Mouse (Mus musculus): ENCODE measurements around the gene Rsf1. TPM values are rescaled to one million over a fixed set of nuclear protein-coding genes. Genes with fewer than 3 reads are reported as not detected.

Rsf1 gene
- polyA plus RNA-seq (2014; fragmentation: Illumina TruSeq; extraction: RNeasy Lipid Tissue Mini Kit (QIAGEN cat#74804); ENCODE audit: low replicate concordance): 17.9 TPM

DNA sequence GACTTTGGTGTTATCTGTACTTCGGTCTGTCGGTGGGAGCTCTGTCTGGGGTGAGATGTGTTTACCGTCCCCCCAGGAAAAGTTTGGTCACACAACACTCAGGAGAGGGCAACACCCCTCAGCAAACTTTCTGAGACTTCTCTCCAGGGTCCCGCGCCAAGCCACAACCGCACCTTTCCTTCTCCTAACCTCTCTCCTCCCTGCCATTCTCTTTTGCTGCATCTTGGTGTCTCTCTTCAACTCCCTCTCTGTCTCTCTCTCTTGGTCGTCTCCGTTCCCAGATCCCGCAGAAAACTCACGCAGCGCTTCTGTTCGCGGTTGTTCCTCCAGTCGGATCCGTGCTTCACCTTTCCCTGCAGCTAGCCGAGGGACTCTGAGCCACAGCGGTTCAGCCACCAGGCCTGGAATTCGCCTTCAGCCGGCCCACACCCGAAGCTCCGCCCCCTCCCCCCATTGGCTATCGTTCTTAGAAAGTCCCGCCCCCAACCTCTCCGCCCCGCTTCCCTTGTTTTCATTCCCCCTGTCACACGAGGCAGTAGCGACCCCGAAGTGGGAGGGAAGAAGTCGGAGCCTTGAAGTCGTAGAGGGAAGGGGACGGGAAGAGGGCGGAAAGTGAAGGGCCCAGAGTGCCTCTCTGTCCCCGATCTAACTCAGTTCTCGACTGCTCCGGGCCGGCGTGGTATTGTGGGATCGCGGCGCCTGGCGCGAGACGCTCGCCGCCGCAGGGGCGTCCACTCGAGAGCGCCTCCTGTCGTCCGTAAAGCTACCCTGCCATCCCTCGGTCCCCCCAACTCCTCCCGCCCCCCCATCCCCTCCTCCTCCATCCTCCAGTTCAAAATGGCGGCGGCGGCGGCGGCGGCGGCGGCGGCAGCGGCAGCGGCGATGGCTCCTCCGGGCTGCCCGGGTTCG lies at the start of gene Rsf1, which contains the start of gene Aamdc:
Rsf1 (plus strand) TSS at position 823 of the 909 bp plus-strand sequence.
Aamdc (minus strand) TSS at position 431 of the 909 bp plus-strand sequence.

GRCm38 (mm10) chr7:97696506-97697254 lies 117.0 kb downstream of the Rsf1 start, which contains the start of gene Clns1a:
Gene Clns1a, plus strand, starts transcription at chr7:97696634.

DNA sequence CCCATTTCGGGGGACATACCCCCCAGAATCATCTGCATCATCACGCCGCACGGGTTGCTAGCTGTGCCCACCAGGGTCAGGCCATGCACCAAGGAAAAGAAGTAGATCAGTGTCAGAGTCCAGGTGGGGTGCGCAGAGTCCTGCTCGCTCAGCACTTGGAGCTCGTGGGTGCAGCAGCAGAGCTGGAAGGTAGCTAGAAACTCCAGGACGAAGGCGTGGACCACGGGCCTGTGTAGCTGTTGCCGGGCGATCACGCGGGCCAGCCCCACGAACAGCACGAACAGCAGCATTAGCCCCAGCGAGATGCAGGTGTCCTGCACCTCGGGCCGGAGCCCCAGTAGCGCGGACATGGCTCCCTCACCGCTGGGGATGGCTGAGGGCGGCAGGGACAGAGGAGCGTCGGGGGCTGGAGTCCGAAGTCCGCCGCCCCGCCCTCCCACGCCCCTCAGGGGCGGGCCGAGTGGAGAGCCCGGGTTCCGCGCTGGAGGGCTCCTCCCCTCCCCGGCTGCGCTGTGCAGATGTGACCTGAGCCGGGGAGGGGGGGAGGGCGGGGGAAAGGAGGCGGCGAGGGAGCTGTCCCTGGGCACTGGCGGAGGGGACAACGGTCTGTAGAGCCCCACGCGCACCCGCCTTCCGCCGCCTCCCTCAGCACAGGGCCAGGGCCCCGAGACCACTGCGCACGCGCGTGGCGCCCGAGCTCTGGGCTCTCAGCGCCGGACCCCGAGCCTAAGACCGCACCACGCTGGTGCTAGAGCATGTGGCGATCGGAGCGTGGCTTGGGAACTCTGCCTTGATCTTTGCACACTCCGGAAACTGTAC lies 158.2 kb downstream of the Rsf1 start, which contains the start of gene Aqp11:
Aqp11 (minus strand) TSS at position 652 of the 819 bp plus-strand sequence.

Other genes with a start within 250 kb of the Rsf1 start
- 0.63 TPM for gene Usp35, start 247.9 kb upstream of the Rsf1 start, polyA plus RNA-seq (2014; fragmentation: Illumina TruSeq; extraction: RNeasy Lipid Tissue Mini Kit (QIAGEN cat#74804); ENCODE audit: low replicate concordance)
- gene Kctd21, start 247.6 kb upstream of the Rsf1 start, polyA plus RNA-seq (2014; fragmentation: Illumina TruSeq; extraction: RNeasy Lipid Tissue Mini Kit (QIAGEN cat#74804); ENCODE audit: low replicate concordance): 4.9 TPM
- gene Alg8, start 208.3 kb upstream of the Rsf1 start, polyA plus RNA-seq (2014; fragmentation: Illumina TruSeq; extraction: RNeasy Lipid Tissue Mini Kit (QIAGEN cat#74804); ENCODE audit: low replicate concordance): 15.3 TPM
- 266 TPM for gene Ndufc2, start 179.9 kb upstream of the Rsf1 start, polyA plus RNA-seq (2014; fragmentation: Illumina TruSeq; extraction: RNeasy Lipid Tissue Mini Kit (QIAGEN cat#74804); ENCODE audit: low replicate concordance)
- 3.5 TPM for gene Thrsp, start 162.2 kb upstream of the Rsf1 start, polyA plus RNA-seq (2014; fragmentation: Illumina TruSeq; extraction: RNeasy Lipid Tissue Mini Kit (QIAGEN cat#74804); ENCODE audit: low replicate concordance)
- gene Kctd14, start 128.6 kb upstream of the Rsf1 start, polyA plus RNA-seq (2014; fragmentation: Illumina TruSeq; extraction: RNeasy Lipid Tissue Mini Kit (QIAGEN cat#74804); ENCODE audit: low replicate concordance): 31.8 TPM
- gene Ints4, start 98.9 kb upstream of the Rsf1 start, polyA plus RNA-seq (2014; fragmentation: Illumina TruSeq; extraction: RNeasy Lipid Tissue Mini Kit (QIAGEN cat#74804); ENCODE audit: low replicate concordance): 42.1 TPM
- gene Aamdc, start 392 bp upstream of the Rsf1 start, polyA plus RNA-seq (2014; fragmentation: Illumina TruSeq; extraction: RNeasy Lipid Tissue Mini Kit (QIAGEN cat#74804); ENCODE audit: low replicate concordance): 60.2 TPM
- gene Clns1a, start 116.7 kb downstream of the Rsf1 start, polyA plus RNA-seq (2014; fragmentation: Illumina TruSeq; extraction: RNeasy Lipid Tissue Mini Kit (QIAGEN cat#74804); ENCODE audit: low replicate concordance): 58.5 TPM
- 150 TPM for gene Aqp11, start 158.4 kb downstream of the Rsf1 start, polyA plus RNA-seq (2014; fragmentation: Illumina TruSeq; extraction: RNeasy Lipid Tissue Mini Kit (QIAGEN cat#74804); ENCODE audit: low replicate concordance)
- gene Pak1, start 208.7 kb downstream of the Rsf1 start, polyA plus RNA-seq (2014; fragmentation: Illumina TruSeq; extraction: RNeasy Lipid Tissue Mini Kit (QIAGEN cat#74804); ENCODE audit: low replicate concordance): 95.5 TPM

Measured in small intestine, adult 10 weeks (tissue).